In the genomic region with DNA sequence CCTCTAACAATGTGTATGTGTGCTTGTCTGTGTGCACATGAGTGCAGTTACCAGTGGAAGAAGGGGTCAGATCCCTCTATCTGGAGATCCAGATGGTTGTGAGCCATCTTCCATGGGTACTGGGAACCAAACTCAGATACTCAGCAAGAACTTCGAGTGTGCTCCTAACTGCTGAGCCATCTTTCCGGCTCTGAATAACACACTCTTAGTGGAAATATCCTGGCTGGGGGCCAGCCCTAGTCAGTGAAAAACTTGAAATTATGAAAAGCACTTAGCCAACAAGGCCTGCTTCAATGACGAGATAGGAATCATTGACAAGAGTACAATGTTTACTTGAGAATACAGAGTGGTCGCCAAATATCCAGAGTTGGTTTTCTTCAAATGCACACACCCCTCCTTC, we compare ENCODE assay signal across 20 mouse cellular contexts.
DNase-seq lines count a peak whose midpoint lies in the region; ATAC-seq and TF ChIP-seq lines count a peak whose summit lies in the region.
"Had no signal": no experiment of that assay in that cellular context is flagged by ENCODE, and none has a peak within 500 bp of the region (broad histone marks: within the 10 kb centered on the region; RNA-seq: fewer than 3 reads in every experiment).

No protein-coding gene starts in this region.

- H3K79me2 ChIP-seq in heart, adult 2 months (replicated peaks; ENCODE audit: control insufficient read depth, insufficient read depth, low read length), result no peaks in the 10 kb centered on the region

- no peak for TF ChIP-seq POLR2A in heart, adult 2 months (IDR thresholded peaks at IDR 0.05; ENCODE audit: insufficient read depth, low read depth, low read length)

- no peaks in the 10 kb centered on the region for H3K9me3 ChIP-seq in forebrain, embryonic 14.5 days (replicated peaks; ENCODE audit: control insufficient read depth, low read length)
- peaks cover 3% of the 10 kb centered on the region for H3K9me3 ChIP-seq in forebrain, embryonic 10.5 days
- no peaks in the 10 kb centered on the region; the same call in 1 of the 2 replicates for H3K9me3 ChIP-seq in midbrain, embryonic 11.5 days (ENCODE audit: control insufficient read depth, low read length)
- 0 out of 2 replicates have a peak, but pooled peaks cover 3% of the 10 kb centered on the region for H3K9me3 ChIP-seq in midbrain, embryonic 10.5 days (replicated peaks)
- H3K9me3 ChIP-seq: lung, embryonic 15.5 days had no signal

- H3K27ac ChIP-seq in forebrain, embryonic 14.5 days (ENCODE audit: low read depth, low read length), result no peak overlapping the region
- no peak overlapping the region for H3K27ac ChIP-seq in forebrain, embryonic 10.5 days
- H3K27ac ChIP-seq in heart, adult 2 months, result no peak overlapping the region
- H3K27ac ChIP-seq in midbrain, embryonic 11.5 days (ENCODE audit: low read depth, low read length), result no peak overlapping the region
- H3K27ac ChIP-seq in midbrain, embryonic 10.5 days (replicated peaks), result no peak overlapping the region
- H3K27ac ChIP-seq: hindbrain, embryonic 14.5 days; lung, embryonic 15.5 days had no signal

- H3K9ac ChIP-seq in forebrain, embryonic 14.5 days (ENCODE audit: low read length), result no peak overlapping the region
- no peak overlapping the region for H3K9ac ChIP-seq in heart, adult 2 months (ENCODE audit: low read depth, low read length)
- H3K9ac ChIP-seq in midbrain, embryonic 11.5 days (ENCODE audit: low read length), result no peak overlapping the region
- H3K9ac ChIP-seq: hindbrain, embryonic 14.5 days; lung, embryonic 15.5 days had no signal

- no peak for ATAC-seq in forebrain, embryonic 14.5 days
- ATAC-seq in midbrain, embryonic 11.5 days (ENCODE audit: low FRiP score), result no peak
- ATAC-seq: forebrain, embryonic 16.5 days; inflammation-experienced regulatory T-cells, adult 6 months had no signal

- no peak for TF ChIP-seq EP300 in heart, adult 2 months (IDR thresholded peaks at IDR 0.05; ENCODE audit: insufficient read depth, low read depth, low read length)

- peak; percentile 11 for DNase-seq in forebrain, embryonic 14.5 days (ENCODE audit: low spot score)
- no peak for DNase-seq in forebrain, embryonic 10.5 days (ENCODE audit: extremely low spot score, low spot score)
- DNase-seq in heart, postnatal 14 days, result peak; percentile 4 to 16
- no peak for DNase-seq in heart, adult 2 months
- peak; percentile 64 for DNase-seq in midbrain, embryonic 11.5 days (ENCODE audit: low spot score, missing footprints)
- no peak for DNase-seq in midbrain, embryonic 10.5 days (ENCODE audit: low spot score)
- peak; percentile 11 for DNase-seq in lung, postnatal 36 days
- no peak for DNase-seq in thymus, postnatal 0 days (ENCODE audit: low spot score)
- DNase-seq: cerebellum, adult 9-10 months; heart, postnatal 4 days; kidney, adult 2 months; kidney, postnatal 14 days; midbrain, embryonic 14.5 days; spleen, adult 18-20 months; thymus, postnatal 14 days had no signal

- WGBS in forebrain, embryonic 14.5 days, result 80% methylated on average over 4 of the region's 4 CpGs
- WGBS in forebrain, embryonic 10.5 days, result 89% methylated on average over 4 of the region's 4 CpGs
- WGBS in heart, adult 2 months, result 51% methylated on average over 4 of the region's 4 CpGs
- WGBS in midbrain, embryonic 11.5 days, result 91% methylated on average over 4 of the region's 4 CpGs
- 92% methylated on average over 4 of the region's 4 CpGs for WGBS in midbrain, embryonic 10.5 days

- no peak for TF ChIP-seq CTCF in heart, adult 2 months (IDR thresholded peaks at IDR 0.05)

- H3K4me1 ChIP-seq in forebrain, embryonic 14.5 days (ENCODE audit: control insufficient read depth, insufficient read depth, low read length), result no peaks in the 10 kb centered on the region
- H3K4me1 ChIP-seq in forebrain, embryonic 10.5 days, result no peaks in the 10 kb centered on the region
- H3K4me1 ChIP-seq in heart, adult 2 months (ENCODE audit: control insufficient read depth, insufficient read depth, low read length), result no peaks in the 10 kb centered on the region
- no peaks in the 10 kb centered on the region for H3K4me1 ChIP-seq in midbrain, embryonic 11.5 days (ENCODE audit: control insufficient read depth, insufficient read depth, low read length)
- H3K4me1 ChIP-seq in midbrain, embryonic 10.5 days, result no peaks in the 10 kb centered on the region
- H3K4me1 ChIP-seq: lung, embryonic 15.5 days had no signal

- H3K4me3 ChIP-seq in forebrain, embryonic 14.5 days (ENCODE audit: low read depth, low read length), result no peak overlapping the region
- H3K4me3 ChIP-seq in forebrain, embryonic 10.5 days, result no peak overlapping the region
- no peak overlapping the region for H3K4me3 ChIP-seq in heart, adult 2 months
- no peak overlapping the region for H3K4me3 ChIP-seq in midbrain, embryonic 11.5 days (ENCODE audit: low read depth, low read length)
- no peak overlapping the region for H3K4me3 ChIP-seq in midbrain, embryonic 10.5 days
- H3K4me3 ChIP-seq: lung, embryonic 15.5 days had no signal

- H3K36me3 ChIP-seq in forebrain, embryonic 14.5 days (ENCODE audit: control insufficient read depth, insufficient read depth, low read length), result no peaks in the 10 kb centered on the region
- H3K36me3 ChIP-seq in forebrain, embryonic 10.5 days (replicated peaks), result no peaks in the 10 kb centered on the region
- H3K36me3 ChIP-seq in heart, adult 2 months (ENCODE audit: control insufficient read depth, insufficient read depth, low read length), result no peaks in the 10 kb centered on the region
- no peaks in the 10 kb centered on the region for H3K36me3 ChIP-seq in midbrain, embryonic 11.5 days (ENCODE audit: control insufficient read depth, insufficient read depth, low read length)
- H3K36me3 ChIP-seq in midbrain, embryonic 10.5 days, result no peaks in the 10 kb centered on the region
- H3K36me3 ChIP-seq: lung, embryonic 15.5 days had no signal

- H3K4me2 ChIP-seq in forebrain, embryonic 14.5 days (ENCODE audit: low read length), result no peak overlapping the region
- no peak overlapping the region for H3K4me2 ChIP-seq in midbrain, embryonic 11.5 days
- H3K4me2 ChIP-seq: hindbrain, embryonic 14.5 days; liver, embryonic 11.5 days; lung, embryonic 15.5 days had no signal

- H3K27me3 ChIP-seq in forebrain, embryonic 14.5 days (replicated peaks; ENCODE audit: control insufficient read depth, insufficient read depth, low read length), result no peaks in the 10 kb centered on the region
- H3K27me3 ChIP-seq in forebrain, embryonic 10.5 days (ENCODE audit: poor library complexity, severe bottlenecking), result no peaks in the 10 kb centered on the region
- H3K27me3 ChIP-seq in heart, adult 2 months (ENCODE audit: control insufficient read depth, insufficient read depth, low read length), result no peaks in the 10 kb centered on the region
- no peaks in the 10 kb centered on the region for H3K27me3 ChIP-seq in midbrain, embryonic 11.5 days (ENCODE audit: control insufficient read depth, insufficient read depth, low read length)
- no peaks in the 10 kb centered on the region for H3K27me3 ChIP-seq in midbrain, embryonic 10.5 days (ENCODE audit: low read depth, poor library complexity, severe bottlenecking)
- H3K27me3 ChIP-seq: lung, embryonic 15.5 days had no signal

- intact Hi-C loops in heart, postnatal 14 days (cut with DNase I), result no loop called here
- intact Hi-C loops in heart, adult 2 months (cut with DNase I), result no loop called here

Comparison
In these comparisons a context has a peak if more than half of its experiments do, and no peak if none do; other contexts are left out.
1. DNase-seq: peak in forebrain, embryonic 14.5 days (single experiment), heart, postnatal 14 days (2 of 2), midbrain, embryonic 11.5 days (single experiment) and lung, postnatal 36 days (single experiment); none in forebrain, embryonic 10.5 days (single experiment), heart, adult 2 months (0 of 2), midbrain, embryonic 10.5 days (single experiment) and thymus, postnatal 0 days (single experiment).